Mouse (Mus musculus) right cerebral cortex, adult 2 months (tissue): Measurements from ENCODE around the gene Tmem170.

Experiments
- DNase-seq, 2 experiments: peaks; one replicate each; pipeline ENCODE4 v3.0.0; 2021 to 2022; ENCODE audit warnings: low spot score in 2 of 2

Tmem170 gene

GRCm38 (mm10) chr8:111876355-111876948, at the start of gene Tmem170:
Tmem170 (minus strand) TSS chr8:111876750.
- DNase-seq = peak; percentile 97 to 99

- DNase-seq = no peak
Observed at GRCm38 (mm10) chr8:111924976-111925375, 48.4 kb upstream of the Tmem170 start.

DNA sequence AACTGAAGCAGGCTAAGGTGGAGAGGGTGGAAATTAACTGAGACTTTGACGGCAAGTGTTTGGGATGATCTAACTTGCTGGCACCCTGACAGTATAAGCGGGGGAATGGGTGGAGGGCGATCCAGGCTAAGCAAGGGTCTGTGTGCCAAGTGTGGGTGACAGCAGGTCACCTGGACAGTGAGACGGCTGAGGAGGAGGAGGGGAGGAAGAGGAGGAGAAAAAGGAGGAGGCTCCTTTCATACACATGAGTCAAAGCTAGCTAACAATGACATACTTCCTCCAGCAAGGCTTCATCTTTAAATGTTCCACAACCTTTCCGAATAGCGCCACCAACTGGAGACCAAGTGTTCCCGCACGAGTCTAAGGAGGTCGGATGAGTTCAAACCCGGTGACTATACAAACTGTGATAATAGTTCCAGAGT, 46.8 kb upstream of the Tmem170 start:
- peak; percentile 26 to 43 for DNase-seq

DNA sequence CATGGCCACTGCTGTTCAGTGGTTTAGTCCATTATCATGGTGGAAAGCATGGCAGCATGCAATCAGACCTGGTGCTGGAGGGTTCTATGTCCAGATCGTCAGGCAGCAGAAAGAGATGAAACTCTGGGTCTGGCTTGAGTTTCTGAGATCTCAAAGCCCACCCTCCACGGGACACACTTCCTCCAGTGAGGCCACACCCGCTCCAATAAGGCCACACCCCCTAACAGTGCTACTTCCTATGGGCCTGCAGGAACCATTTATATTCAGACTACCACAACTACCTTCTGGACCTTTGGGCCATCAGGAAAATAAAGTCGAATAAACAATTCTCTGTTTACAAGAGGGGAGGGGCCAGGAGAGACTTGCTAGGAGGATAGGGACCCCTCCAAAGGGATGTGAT, 44.4 kb upstream of the Tmem170 start:
- no peak for DNase-seq

DNA sequence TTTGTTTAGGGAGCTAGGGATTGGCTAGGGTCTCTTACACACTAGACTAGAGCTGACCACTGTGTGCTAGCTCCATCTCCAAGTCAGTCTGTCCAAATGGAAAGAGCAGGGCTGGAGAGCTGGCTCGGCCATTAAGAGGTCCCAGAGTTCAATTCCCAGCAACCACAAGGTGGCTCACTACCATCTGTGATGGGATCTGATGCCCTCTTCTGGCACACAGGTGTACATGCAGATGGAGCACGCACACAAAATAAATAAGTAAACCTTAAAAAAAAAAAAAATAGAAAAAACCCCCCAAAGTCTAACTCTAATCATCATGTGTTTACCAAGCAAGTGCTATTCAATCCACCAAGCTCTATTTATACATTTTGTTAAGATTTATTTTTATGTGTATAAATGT, 43.1 kb upstream of the Tmem170 start:
- DNase-seq = no peak

DNA sequence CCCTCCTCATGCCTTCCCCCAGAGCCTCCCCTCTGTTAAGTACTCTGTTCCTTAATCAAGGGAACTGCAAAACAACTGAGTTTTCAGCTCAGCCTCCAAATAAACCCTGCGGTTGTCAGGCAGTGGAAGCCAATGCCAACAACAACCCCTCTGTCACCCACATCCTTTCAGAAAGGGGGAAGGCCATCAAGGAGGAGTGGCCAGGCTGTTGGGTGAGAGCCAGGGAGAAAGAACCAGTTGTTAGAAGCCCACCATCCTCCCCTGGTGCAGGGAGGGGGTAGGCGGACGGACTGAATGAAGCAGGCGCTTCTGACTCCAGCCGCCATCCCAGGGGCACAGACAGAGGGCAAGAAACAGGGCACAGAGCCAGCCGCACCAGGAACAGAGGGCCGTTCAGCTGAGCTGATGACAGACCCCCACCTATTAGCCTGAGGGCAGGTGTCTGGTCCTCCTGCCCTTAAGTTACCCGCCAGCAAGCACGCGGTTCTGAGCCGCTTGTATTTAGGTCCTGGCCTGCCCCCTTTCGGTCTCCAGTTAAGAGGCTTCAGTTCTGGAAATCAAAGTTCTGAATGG, 36.4 kb upstream of the Tmem170 start:
- peak in 1 of 2 experiments; percentile 11 for DNase-seq

GRCm38 (mm10) chr8:111911572-111911971, 35.0 kb upstream of the Tmem170 start:
- peak; percentile 36 to 37 for DNase-seq

GRCm38 (mm10) chr8:111909621-111910450, 33.3 kb upstream of the Tmem170 start, which contains the start of gene Chst5:
Chst5 (minus strand) TSS chr8:111910447.
- no peak for DNase-seq

GRCm38 (mm10) chr8:111905500-111906121, 29.1 kb upstream of the Tmem170 start:
- DNase-seq = no peak

GRCm38 (mm10) chr8:111902080-111902479, 25.5 kb upstream of the Tmem170 start:
- no peak for DNase-seq

- DNase-seq = no peak
Observed at GRCm38 (mm10) chr8:111898586-111898985, 22.0 kb upstream of the Tmem170 start.

DNA sequence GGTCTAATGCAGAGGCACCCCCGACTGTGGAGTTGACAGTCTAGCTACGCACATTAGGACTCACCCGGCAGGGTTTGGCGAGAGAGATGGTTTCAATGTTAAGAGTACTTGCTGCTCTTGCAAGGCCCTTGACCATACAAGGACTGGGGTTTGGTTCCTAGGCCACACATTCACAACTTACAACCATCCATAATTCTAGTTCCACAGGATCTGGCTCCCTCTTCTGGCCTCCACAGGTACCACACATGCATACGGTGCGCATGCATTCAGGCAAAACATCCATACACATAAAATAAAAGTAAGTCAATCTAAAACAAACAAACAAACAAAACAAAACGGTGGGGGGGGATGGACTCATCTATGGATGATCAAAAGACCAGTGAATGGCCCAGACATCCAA, 18.4 kb upstream of the Tmem170 start:
- DNase-seq = no peak

DNA sequence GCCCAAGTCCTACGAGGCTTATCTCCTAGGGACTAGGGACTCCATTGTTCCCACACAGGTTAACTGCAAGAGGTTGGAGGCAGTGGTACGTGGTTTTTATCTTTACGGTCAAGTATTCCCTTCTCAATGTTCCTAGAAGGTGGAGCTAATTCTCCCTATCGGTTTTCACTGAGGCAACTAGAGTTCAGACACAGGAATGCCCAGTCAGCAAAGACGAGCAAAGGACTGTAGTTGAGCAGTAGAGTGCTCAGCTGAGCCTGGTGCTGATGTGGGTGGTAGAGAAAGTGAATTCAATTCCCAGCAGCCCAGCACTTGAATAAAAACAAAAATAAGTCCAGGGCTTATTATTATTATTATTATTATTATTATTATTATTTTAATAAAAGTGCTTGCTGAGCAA, 16.1 kb upstream of the Tmem170 start:
- no peak for DNase-seq

- no peak for DNase-seq
Observed at GRCm38 (mm10) chr8:111891983-111892382, 15.4 kb upstream of the Tmem170 start.

DNA sequence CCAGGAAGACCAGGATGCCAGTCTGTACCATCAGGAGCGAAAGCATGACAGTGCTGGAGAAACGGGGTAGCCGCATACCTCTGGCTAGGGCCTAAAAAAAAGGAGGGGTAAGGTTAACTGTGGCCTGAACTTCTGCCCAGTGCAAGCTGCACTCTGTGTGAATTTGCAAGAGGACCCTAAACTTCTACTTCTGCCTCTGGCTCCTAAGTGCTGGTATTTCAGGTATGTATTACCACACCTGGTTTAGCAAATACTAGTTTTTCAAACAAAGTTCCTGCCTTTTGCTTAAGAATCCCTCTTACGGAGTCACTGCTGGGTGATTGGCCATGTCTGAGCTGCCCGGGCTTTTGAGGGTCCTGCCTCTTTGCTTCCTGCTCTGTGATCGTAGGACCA, 14.4 kb upstream of the Tmem170 start:
- no peak for DNase-seq

DNA sequence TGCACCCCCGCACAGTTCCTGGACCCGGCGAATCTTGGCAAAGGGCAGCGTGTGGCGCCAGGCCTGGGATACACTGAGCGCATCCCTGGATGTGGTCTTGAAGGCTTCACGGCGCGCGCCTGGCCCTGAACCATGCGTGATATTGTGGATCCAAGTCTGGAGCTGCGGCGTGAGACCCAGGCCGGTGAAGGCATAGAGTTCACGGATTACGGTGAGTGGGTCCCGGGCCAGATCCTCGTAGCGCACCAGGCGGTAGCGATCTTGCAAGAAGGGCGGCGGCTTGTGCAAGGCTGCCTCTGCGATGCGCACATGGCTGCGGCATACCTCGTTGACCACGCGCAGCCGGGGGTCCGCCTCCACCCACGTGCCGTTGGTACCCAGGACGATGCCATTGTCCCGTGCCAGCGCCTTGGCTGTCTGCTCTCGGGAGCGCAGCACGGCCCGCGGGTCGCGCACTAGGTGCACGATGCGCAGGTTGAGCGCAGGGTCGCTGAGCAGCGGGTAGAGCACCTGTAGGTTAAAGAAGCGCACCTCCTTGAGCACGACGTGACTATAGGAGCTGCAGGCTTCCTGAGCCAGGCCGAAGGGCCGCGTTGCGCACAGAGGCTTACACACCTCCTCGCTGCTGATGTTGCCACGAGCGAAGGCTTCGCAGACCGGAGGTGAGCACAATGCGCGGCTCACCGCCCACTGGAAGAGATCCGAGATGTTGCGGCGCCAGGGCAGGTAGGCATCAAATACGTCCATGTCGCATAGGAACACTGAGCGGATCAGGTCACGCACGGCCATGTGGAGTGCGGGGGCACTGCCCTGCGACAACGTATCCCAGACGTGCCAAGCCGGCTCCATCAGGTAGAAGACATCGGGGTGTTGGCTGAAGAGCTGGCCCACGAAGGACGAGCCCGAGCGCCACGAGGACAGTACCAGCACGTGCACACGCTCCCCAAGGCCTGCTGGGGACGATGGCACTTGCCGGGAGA, 13.7 kb upstream of the Tmem170 start:
- DNase-seq = no peak

DNA sequence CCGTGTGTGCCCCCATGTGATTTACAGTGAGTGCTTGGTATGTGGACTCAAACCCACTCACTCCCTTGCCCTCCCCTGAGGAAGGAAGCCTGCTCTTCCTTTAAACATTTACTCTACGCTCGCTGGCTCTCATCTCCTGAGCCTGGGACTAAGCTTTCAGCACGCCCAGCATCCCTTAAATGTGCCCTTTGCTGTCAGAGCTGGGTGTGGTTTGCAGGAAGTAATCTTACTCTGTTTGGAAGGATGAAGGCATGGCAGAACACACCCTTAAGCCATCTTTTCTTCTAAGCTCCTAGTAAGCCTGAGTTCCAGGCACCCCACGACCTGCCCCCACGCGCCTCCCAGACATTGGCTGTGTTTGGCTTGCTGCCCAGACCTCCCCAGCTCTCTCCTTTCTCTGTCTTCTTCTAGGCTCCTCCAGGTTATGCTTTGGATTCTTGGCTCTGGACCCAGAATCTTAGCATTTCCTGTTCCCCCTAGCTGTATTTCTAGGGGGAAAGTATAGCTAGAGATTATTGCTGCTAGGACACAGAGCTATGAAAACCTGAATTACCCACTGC, 11.6 kb upstream of the Tmem170 start:
- no peak for DNase-seq

DNA sequence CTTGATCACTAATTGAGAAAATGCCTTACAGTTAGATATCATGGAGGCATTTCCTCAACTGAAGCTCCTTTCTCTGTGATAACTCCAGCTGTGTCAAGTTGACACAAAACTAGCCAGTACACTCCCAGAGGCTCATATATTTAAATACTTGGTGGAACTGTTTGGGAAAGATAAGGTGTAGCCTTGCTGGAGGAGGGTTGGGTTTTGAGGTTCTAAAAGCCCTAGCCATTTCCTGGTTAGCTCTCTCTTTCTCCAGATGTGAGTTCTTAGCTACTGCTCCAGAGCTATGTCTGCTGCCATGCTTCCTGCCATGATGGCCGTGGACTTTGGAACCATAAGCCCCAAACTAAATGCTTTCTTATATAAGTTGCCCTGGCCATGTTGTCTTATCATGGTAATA, 10.9 kb upstream of the Tmem170 start:
- DNase-seq = no peak

GRCm38 (mm10) chr8:111883615-111884014, 7.1 kb upstream of the Tmem170 start:
- DNase-seq = no peak

DNA sequence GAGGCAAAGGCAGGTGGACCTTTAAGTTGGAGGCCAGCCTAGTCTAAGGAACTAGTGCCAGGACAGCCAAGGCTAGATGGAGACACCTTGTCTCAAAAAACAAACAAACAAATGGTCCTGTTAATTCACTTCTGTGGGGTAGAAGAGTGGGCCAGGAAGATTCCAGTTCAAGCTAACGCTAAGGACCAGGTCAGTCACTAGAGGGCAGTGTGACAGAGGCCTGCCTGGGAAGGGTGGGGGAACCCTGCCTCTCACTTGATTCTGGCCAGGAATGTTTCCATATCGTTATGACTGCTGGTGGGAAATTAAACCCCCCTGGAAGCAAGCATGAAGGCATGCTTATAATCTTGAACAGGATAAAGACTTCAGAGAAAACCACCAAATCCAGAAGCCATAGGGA, 5.0 kb upstream of the Tmem170 start:
- DNase-seq = peak; percentile 25 to 34

- DNase-seq = no peak
Observed at GRCm38 (mm10) chr8:111877711-111878110, 1.2 kb upstream of the Tmem170 start.
